ENCODE assay signal across 22 mouse cellular contexts in the genomic region with DNA sequence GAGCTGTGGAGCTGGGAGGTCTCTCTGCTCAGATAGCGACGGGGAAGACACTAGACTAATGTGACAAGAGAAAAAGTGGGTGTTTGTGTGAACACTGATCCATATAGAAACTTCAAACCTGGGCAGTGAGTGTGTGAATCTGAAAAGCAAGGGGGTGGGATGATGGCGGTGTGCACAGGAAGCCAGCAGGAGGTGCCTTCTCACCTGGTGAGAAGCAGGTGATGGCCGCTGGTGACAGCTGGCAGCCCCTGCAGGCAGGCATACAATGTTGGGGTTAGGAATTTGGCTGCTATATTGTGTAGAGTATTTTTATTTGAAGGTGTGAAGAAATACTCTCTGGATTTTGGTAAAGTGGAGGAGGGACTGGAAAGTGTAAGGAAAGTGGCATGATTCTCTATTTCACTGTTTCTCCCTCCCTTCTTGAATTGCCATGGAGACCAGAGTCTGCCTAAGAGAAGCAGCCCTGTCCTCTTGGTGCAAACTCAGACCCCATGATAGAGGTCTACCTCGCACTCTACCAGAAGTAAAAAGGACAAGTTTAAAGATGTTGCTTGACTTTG. TPM values are rescaled to one million over a fixed set of nuclear protein-coding genes. Genes with fewer than 3 reads are reported as not detected.
DNase-seq lines count a peak whose midpoint lies in the region; ATAC-seq and TF ChIP-seq lines count a peak whose summit lies in the region.
"Had no signal": no experiment of that assay in that cellular context is flagged by ENCODE, and none has a peak within 500 bp of the region (broad histone marks: within the 10 kb centered on the region; RNA-seq: fewer than 3 reads in every experiment).

No protein-coding gene starts in this region.

- 70% methylated on average over 5 of the region's 5 CpGs for WGBS in liver, adult 2 months
- 44% methylated on average over 5 of the region's 5 CpGs for WGBS in liver, embryonic 12.5 days (ENCODE audit: insufficient replicate concordance)
- 82% methylated on average over 5 of the region's 5 CpGs for WGBS in thymus, adult 2 months

- no peaks in the 10 kb centered on the region for H3K9me3 ChIP-seq in liver, embryonic 12.5 days (replicated peaks)
- H3K9me3 ChIP-seq: forebrain, embryonic 10.5 days; heart, embryonic 15.5 days; midbrain, embryonic 10.5 days had no signal

- peak; percentile 76 for ATAC-seq in frontal cortex, adult (ENCODE audit: low TSS enrichment)
- no peak for ATAC-seq in liver, embryonic 12.5 days
- ATAC-seq: hindbrain, postnatal 0 days had no signal

- no peaks in the 10 kb centered on the region for H3K4me1 ChIP-seq in liver, adult 2 months (ENCODE audit: control insufficient read depth, insufficient read depth, low read length)
- no peaks in the 10 kb centered on the region for H3K4me1 ChIP-seq in liver, embryonic 12.5 days
- no peaks in the 10 kb centered on the region; the same call in 1 of the 2 replicates for H3K4me1 ChIP-seq in thymus, adult 2 months (replicated peaks; ENCODE audit: control insufficient read depth, insufficient read depth, low read length)
- H3K4me1 ChIP-seq: forebrain, embryonic 10.5 days; heart, embryonic 15.5 days; midbrain, embryonic 10.5 days had no signal

- TF ChIP-seq POLR2A in liver, adult 2 months (IDR thresholded peaks at IDR 0.05; ENCODE audit: extremely low read depth, insufficient read depth, low read length) = no peak
- no peak for TF ChIP-seq POLR2A in thymus, adult 2 months (IDR thresholded peaks at IDR 0.05; ENCODE audit: control insufficient read depth, extremely low read depth, insufficient read depth, low read length, poor library complexity)

- H3K4me3 ChIP-seq in liver, adult 2 months (ENCODE audit: insufficient read depth, low read depth, low read length) = no peak overlapping the region
- H3K4me3 ChIP-seq in liver, embryonic 12.5 days = no peak overlapping the region
- H3K4me3 ChIP-seq in thymus, adult 2 months (ENCODE audit: control insufficient read depth, insufficient read depth, low read length) = no peak overlapping the region
- H3K4me3 ChIP-seq: forebrain, embryonic 10.5 days; heart, embryonic 15.5 days; midbrain, embryonic 10.5 days had no signal

- H3K79me2 ChIP-seq in liver, adult 2 months (ENCODE audit: control insufficient read depth, insufficient read depth, low read length) = no peaks in the 10 kb centered on the region

- H3K9ac ChIP-seq in liver, adult 2 months (ENCODE audit: low read depth, low read length) = no peak overlapping the region
- H3K9ac ChIP-seq in liver, embryonic 12.5 days = no peak overlapping the region
- H3K9ac ChIP-seq: heart, embryonic 15.5 days had no signal

- no peaks in the 10 kb centered on the region for H3K27me3 ChIP-seq in liver, adult 2 months (ENCODE audit: control insufficient read depth, insufficient read depth, low read length)
- peaks cover 70% of the 10 kb centered on the region for H3K27me3 ChIP-seq in liver, embryonic 12.5 days (replicated peaks)
- H3K27me3 ChIP-seq in thymus, adult 2 months (ENCODE audit: control insufficient read depth, insufficient read depth, low read length) = no peaks in the 10 kb centered on the region

- H3K4me2 ChIP-seq in liver, embryonic 12.5 days = no peak overlapping the region
- H3K4me2 ChIP-seq: heart, embryonic 15.5 days had no signal

- H3K36me3 ChIP-seq in liver, adult 2 months (ENCODE audit: control insufficient read depth, insufficient read depth, low read length) = no peaks in the 10 kb centered on the region
- no peaks in the 10 kb centered on the region for H3K36me3 ChIP-seq in liver, embryonic 12.5 days
- H3K36me3 ChIP-seq in thymus, adult 2 months (ENCODE audit: control insufficient read depth, insufficient read depth, low read length) = no peaks in the 10 kb centered on the region
- H3K36me3 ChIP-seq: forebrain, embryonic 10.5 days; heart, embryonic 15.5 days; midbrain, embryonic 10.5 days had no signal

- 0 out of 2 replicates have a peak, but pooled peaks have one; percentile 5 for TF ChIP-seq CTCF in liver, adult 2 months (IDR thresholded peaks at IDR 0.05; ENCODE audit: low read depth, low read length)
- no peak for TF ChIP-seq CTCF in thymus, adult 2 months (IDR thresholded peaks at IDR 0.05; ENCODE audit: borderline replicate concordance, control insufficient read depth, extremely low read depth, insufficient read depth, low read length, poor library complexity)

- H3K27ac ChIP-seq in liver, adult 2 months (replicated peaks; ENCODE audit: insufficient read depth, low read depth, low read length) = no peak overlapping the region
- H3K27ac ChIP-seq in liver, embryonic 12.5 days = no peak overlapping the region
- no peak overlapping the region for H3K27ac ChIP-seq in thymus, adult 2 months (ENCODE audit: control insufficient read depth, insufficient read depth, low read length)
- H3K27ac ChIP-seq: forebrain, embryonic 10.5 days; heart, embryonic 15.5 days; hindbrain, postnatal 0 days; macrophage; midbrain, embryonic 10.5 days had no signal

- no peak for DNase-seq in frontal cortex, postnatal 14 days (ENCODE audit: low spot score in 2 of 2)
- DNase-seq in liver, adult 2 months (ENCODE audit: extremely low read depth, low read depth, low spot score) = no peak
- peak; percentile 15 for DNase-seq in thymus, postnatal 0 days (ENCODE audit: low spot score)
- DNase-seq in thymus, adult 2 months = no peak
- peak; percentile 46 for DNase-seq in thymus, postnatal 25 days
- no peak for DNase-seq in kidney, postnatal 4 days
- DNase-seq: cerebellum, adult 8-10 months; gastrocnemius, postnatal 36 days; kidney, adult 8-10 months; kidney, postnatal 36 days; layer of hippocampus, adult 9-11 months; liver; lung, adult 18-20 months had no signal

RNA-seq across cellular contexts. Expression of a gene that starts 12.8 kb away (rescaled TPM):
- 0.37 and 1.3 TPM in 2 replicates for total RNA-seq in liver, adult 2 months (2014; rRNA removed)
- polyA plus RNA-seq in liver, adult 2 months (2012; rRNA removed) = 0.44 and 0.75 TPM in 2 replicates
- 126 and 132 TPM in 2 replicates for polyA plus RNA-seq in liver, embryonic 12.5 days (2016; fragmentation: Nextera tagmentation; extraction: Ambion mirVana)
- polyA plus RNA-seq in thymus, postnatal 0 days (2015; fragmentation: Nextera tagmentation; extraction: Ambion mirVana) = 117 and 133 TPM in 2 replicates
- 50.5 and 66.8 TPM in 2 replicates for polyA plus RNA-seq in thymus, adult 2 months (2012; rRNA removed)

RNA-seq across cellular contexts. Expression of a gene that starts 28.3 kb away (rescaled TPM):
- total RNA-seq in liver, adult 2 months (2014; rRNA removed) = 8.9 and 16.4 TPM in 2 replicates
- 74.6 and 81.9 TPM in 2 replicates for polyA plus RNA-seq in liver, adult 2 months (2012; rRNA removed)
- 104 and 107 TPM in 2 replicates for polyA plus RNA-seq in liver, embryonic 12.5 days (2016; fragmentation: Nextera tagmentation; extraction: Ambion mirVana)
- 111 and 132 TPM in 2 replicates for polyA plus RNA-seq in thymus, postnatal 0 days (2015; fragmentation: Nextera tagmentation; extraction: Ambion mirVana)
- polyA plus RNA-seq in thymus, adult 2 months (2012; rRNA removed) = 954 and 1,846 TPM in 2 replicates

RNA-seq across cellular contexts. Expression of a gene that starts 32.0 kb away (rescaled TPM):
- 11.2 and 47.8 TPM in 2 replicates for total RNA-seq in liver, adult 2 months (2014; rRNA removed)
- polyA plus RNA-seq in liver, adult 2 months (2012; rRNA removed) = 1.2 and 2.3 TPM in 2 replicates
- polyA plus RNA-seq in liver, embryonic 12.5 days (2016; fragmentation: Nextera tagmentation; extraction: Ambion mirVana) = not detected in 2 replicates
- 2.4 and 2.7 TPM in 2 replicates for polyA plus RNA-seq in thymus, postnatal 0 days (2015; fragmentation: Nextera tagmentation; extraction: Ambion mirVana)
- polyA plus RNA-seq in thymus, adult 2 months (2012; rRNA removed) = 0.73 and 1.2 TPM in 2 replicates
- total RNA-seq: gastrocnemius, postnatal 36 days; heart, adult 8-10 months; hindbrain, postnatal 0 days had no signal
- polyA plus RNA-seq: forebrain, embryonic 10.5 days; heart, embryonic 15.5 days; hindbrain, postnatal 0 days; macrophage; midbrain, embryonic 10.5 days; midbrain, postnatal 0 days had no signal

RNA-seq across cellular contexts. Expression of a gene that starts 34.1 kb away (rescaled TPM):
- not detected in 2 replicates for total RNA-seq in liver, adult 2 months (2014; rRNA removed)
- 0.75 TPM in 1 of 2 replicates, not detected in the other for polyA plus RNA-seq in liver, adult 2 months (2012; rRNA removed)
- polyA plus RNA-seq in liver, embryonic 12.5 days (2016; fragmentation: Nextera tagmentation; extraction: Ambion mirVana) = 0.88 and 2.1 TPM in 2 replicates
- polyA plus RNA-seq in thymus, postnatal 0 days (2015; fragmentation: Nextera tagmentation; extraction: Ambion mirVana) = 0.57 and 0.69 TPM in 2 replicates
- polyA plus RNA-seq in thymus, adult 2 months (2012; rRNA removed) = 49.7 and 53.1 TPM in 2 replicates
- polyA plus RNA-seq: macrophage had no signal

RNA-seq across cellular contexts. Expression of a gene that starts 34.2 kb away (rescaled TPM):
- 9.5 and 10.7 TPM in 2 replicates for total RNA-seq in liver, adult 2 months (2014; rRNA removed)
- polyA plus RNA-seq in liver, adult 2 months (2012; rRNA removed) = 11.2 and 12.7 TPM in 2 replicates
- 4.1 and 8.9 TPM in 2 replicates for polyA plus RNA-seq in liver, embryonic 12.5 days (2016; fragmentation: Nextera tagmentation; extraction: Ambion mirVana)
- 57.8 and 80.0 TPM in 2 replicates for polyA plus RNA-seq in thymus, postnatal 0 days (2015; fragmentation: Nextera tagmentation; extraction: Ambion mirVana)
- polyA plus RNA-seq in thymus, adult 2 months (2012; rRNA removed) = 103 and 113 TPM in 2 replicates

Comparison
In these comparisons a context has a peak if more than half of its experiments do, and no peak if none do; other contexts are left out.
1. DNase-seq: peak in thymus, postnatal 0 days (single experiment) and thymus, postnatal 25 days (single experiment); none in frontal cortex, postnatal 14 days (0 of 2), liver, adult 2 months (single experiment), thymus, adult 2 months (single experiment) and kidney, postnatal 4 days (0 of 2).
2. RNA of a gene that starts 12.8 kb away (polyA plus RNA-seq): 117 to 133 TPM in thymus, postnatal 0 days, 126 to 132 TPM in liver, embryonic 12.5 days and 50.5 to 66.8 TPM in thymus, adult 2 months; 0.44 to 0.75 TPM in liver, adult 2 months; every median in the first group is over 10 times any median in the second.